Mouse (Mus musculus) layer of hippocampus, postnatal 25 days (tissue): ENCODE results near the gene Gm28051. TPM values are rescaled to one million over a fixed set of nuclear protein-coding genes. Genes with fewer than 3 reads are reported as not detected.

Experiments used
- microRNA-seq, 2 experiments: library from miRNA; unstranded; fragments of <30 nt; microRNA quantifications; one replicate each; pipeline ENCODE4 v1.2.0; 2021
- total RNA-seq, 2 experiments: library from RNA; stranded (reverse); gene quantifications; 2 replicates each; pipeline ENCODE4 v1.2.3; 2021

Gene Gm28051
- total RNA-seq, 2 experiments from 2014 or later: not detected

Small RNAs within 50 kb of the gene (microRNA-seq; reads per million reads assigned to microRNA genes)
- 0 to 0.18 reads per million in 2 experiments for gene Mir1936

Other genes starting within 250 kb of the Gm28051 start
- 100 to 1,000 TPM; 132 to 135 TPM for gene Chga, start 202.8 kb downstream of the Gm28051 start, total RNA-seq
- 10 to 100 TPM; 56.4 to 66.2 TPM for gene Itpk1, start 52.8 kb downstream of the Gm28051 start, total RNA-seq
- gene Moap1, start 14.1 kb downstream of the Gm28051 start, total RNA-seq: 10 to 100 TPM; 25.2 to 26.3 TPM
- 1 to 10 TPM; 4.8 to 5.4 TPM for gene Tmem251, start 14.0 kb downstream of the Gm28051 start, total RNA-seq
- 10 to 100 TPM; 13.6 to 15.7 TPM for gene Gon7, start within 50 bp of the Gm28051 start, total RNA-seq
- gene Ubr7, start 202 bp upstream of the Gm28051 start, total RNA-seq: 10 to 100 TPM; 31.0 to 33.6 TPM
- 10 to 100 TPM; 16.3 to 19.3 TPM for gene Gm20604, start 907 bp upstream of the Gm28051 start, total RNA-seq
- gene Btbd7, start 120.7 kb upstream of the Gm28051 start, total RNA-seq: 10 to 100 TPM; 16.3 to 19.2 TPM
- gene Cox8c, start 141.6 kb upstream of the Gm28051 start, total RNA-seq: not detected
- 10 to 100 TPM; 46.3 to 54.5 TPM for gene Unc79, start 191.1 kb upstream of the Gm28051 start, total RNA-seq